9 mouse cellular contexts compared by ENCODE assay signal in genomic region chr5:62041475-62041874, GRCm38 (mm10).
"Had no signal": no experiment of that assay in that cellular context is flagged by ENCODE, and none has a peak within 500 bp of the region (broad histone marks: within the 10 kb centered on the region; RNA-seq: fewer than 3 reads in every experiment).

No protein-coding gene starts in this region.

- ATAC-seq: lung, postnatal 0 days; midbrain, embryonic 13.5 days had no signal

- DNase-seq: kidney, adult 18-20 months; kidney, postnatal 10 days; kidney, postnatal 4 days; lung, adult 2 months; lung, postnatal 36 days; thymus, adult 18-20 months; thymus, postnatal 14 days had no signal
